Mouse (Mus musculus): ENCODE data around the gene Matk.

Gene Matk

DNA sequence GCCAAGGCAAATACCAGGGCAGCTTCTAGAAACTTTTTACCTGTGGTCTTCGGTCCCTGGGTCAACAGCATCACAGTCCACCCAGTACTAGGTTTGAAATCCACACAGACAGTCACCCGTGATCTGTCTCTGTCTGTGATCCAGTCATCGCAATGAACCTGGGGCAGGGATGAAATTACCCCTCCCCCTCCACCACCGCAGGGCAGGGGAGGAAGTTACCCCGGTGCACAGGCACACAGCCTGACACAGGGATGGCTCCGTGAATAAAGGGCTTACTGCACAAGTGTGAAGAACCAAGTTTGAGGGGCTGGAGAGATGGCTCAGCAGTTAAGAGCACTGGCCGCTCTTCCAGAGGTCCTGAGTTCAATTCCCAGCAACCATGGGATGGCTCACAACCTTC, 51.0 kb downstream of the Matk start:
- no peak for DNase-seq (ENCODE audit: low spot score)

DNA sequence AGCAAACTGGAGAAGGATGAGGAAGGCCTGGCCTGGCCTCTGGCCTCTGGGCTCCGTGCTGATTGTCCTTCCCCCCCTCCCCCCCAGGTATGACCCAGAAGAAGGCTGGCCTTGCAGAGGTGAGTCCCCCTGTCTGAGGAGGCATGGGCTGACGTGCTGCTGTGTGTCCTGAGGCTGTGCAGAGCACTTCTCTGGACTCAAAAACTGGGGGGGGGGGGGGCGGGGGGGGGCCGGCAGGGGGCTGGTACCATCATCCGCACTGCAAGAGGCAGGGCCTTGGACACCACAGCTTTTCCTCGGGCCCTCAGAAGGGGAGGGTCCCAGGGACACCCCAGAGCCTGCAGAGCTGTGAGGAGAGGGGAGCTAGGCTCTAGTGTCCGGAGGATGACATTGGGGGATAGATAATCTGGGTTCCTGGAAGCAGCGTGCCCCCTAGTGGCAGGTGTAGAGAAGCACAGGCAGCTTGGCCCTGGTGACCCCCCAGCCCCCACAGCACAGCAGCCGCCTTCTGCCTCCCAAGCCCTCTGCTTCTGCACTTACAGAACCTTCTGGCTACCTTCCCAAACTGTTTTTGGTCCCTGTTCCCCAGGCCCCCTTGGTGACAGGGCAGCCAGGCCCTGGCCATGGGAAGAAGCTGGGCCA, 52.0 kb downstream of the Matk start:
- peak; percentile 50 for DNase-seq (ENCODE audit: low spot score)

GRCm38 (mm10) chr10:81305663-81306062, 52.9 kb downstream of the Matk start:
- no peak for DNase-seq (ENCODE audit: low spot score)

DNA sequence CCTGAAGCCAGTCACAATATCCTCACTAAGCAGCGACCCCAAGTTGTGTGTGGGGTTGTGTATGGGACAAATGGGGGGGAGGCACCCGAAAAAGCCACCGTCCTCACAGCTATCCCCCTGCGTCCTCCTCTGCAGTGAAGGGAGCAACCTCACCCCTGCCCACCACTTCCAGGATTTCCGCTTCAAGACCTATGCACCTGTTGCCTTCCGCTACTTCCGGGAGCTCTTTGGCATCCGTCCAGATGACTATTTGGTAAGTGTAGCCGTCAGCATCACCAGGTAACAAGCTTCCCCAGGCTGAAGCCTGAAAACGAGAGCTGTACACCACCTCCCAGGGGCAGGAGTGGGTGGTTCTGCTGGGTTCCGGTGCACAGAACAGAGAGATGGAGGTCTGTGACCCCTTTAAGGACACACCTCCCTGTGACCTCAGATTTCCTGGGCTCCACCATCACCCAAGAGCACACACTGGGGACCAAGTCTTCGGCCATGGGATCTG, 53.5 kb downstream of the Matk start:
- DNase-seq (ENCODE audit: low spot score): no peak

GRCm38 (mm10) chr10:81306837-81307682, 54.3 kb downstream of the Matk start:
- no peak for DNase-seq (ENCODE audit: low spot score)

DNA sequence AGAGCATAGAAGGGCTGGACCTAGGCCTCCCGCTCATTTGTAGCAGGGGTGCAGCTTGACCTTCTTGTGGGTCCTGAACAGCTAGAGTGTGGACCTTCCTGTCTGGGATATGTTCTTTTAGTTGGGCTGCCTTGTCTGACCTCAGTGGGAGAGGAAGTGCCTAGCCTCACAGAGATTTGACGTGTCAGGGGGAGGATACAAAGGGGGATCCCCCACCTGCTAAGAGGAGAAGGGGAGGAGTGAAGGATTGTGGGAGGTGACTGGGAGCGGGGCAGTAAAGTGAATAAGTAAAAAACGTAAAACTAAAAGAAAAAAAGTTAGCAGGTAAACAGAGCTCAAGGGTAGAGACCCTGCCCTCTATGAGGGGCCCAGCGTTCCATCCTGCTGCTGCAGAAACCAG, 56.8 kb downstream of the Matk start:
- no peak for DNase-seq (ENCODE audit: low spot score)
